Mouse (Mus musculus) intestine, embryonic 16.5 days (tissue): ENCODE results near the gene Lpin2. TPM values are rescaled to one million over a fixed set of nuclear protein-coding genes. Genes with fewer than 3 reads are reported as not detected.

Experiments used
- ATAC-seq: fragments of 200-750 bp; cut with Nextera tagmentation; 2 replicates; pipeline ENCODE4 v1.8.0; 2017; ENCODE audit warnings: moderate TSS enrichment, moderate library complexity
- H3K27ac ChIP-seq: fragments of 300-500 bp; sonication (generic); 2 replicates; pipeline ENCODE4 v1.5.1; 2014; ENCODE audit warnings: mild to moderate bottlenecking, low read length
- H3K27me3 ChIP-seq: fragments of 300-500 bp; sonication (generic); replicated peaks from 2 replicates; pipeline ENCODE4 v1.6.1; 2014; ENCODE audit warnings: low read length, control low read depth, mixed read lengths; ENCODE audit not compliant: control insufficient read depth, insufficient read depth
- H3K36me3 ChIP-seq: fragments of 300-500 bp; sonication (generic); 2 replicates; pipeline ENCODE4 v1.6.1; 2014; ENCODE audit warnings: low read length, control low read depth; ENCODE audit not compliant: control insufficient read depth, insufficient read depth
- H3K4me1 ChIP-seq: fragments of 300-500 bp; sonication (generic); 2 replicates; pipeline ENCODE4 v1.6.1; 2014; ENCODE audit warnings: low read length, control low read depth, mixed read lengths; ENCODE audit not compliant: control insufficient read depth, insufficient read depth
- H3K4me2 ChIP-seq: fragments of 300-500 bp; sonication (generic); 2 replicates; pipeline ENCODE4 v1.6.1; 2014; ENCODE audit warnings: low read depth, low read length, control low read depth
- H3K4me3 ChIP-seq: fragments of 300-500 bp; sonication (generic); 2 replicates; pipeline ENCODE4 v1.5.1; 2014; ENCODE audit warnings: mild to moderate bottlenecking, low read length
- H3K9ac ChIP-seq: fragments of 300-500 bp; sonication (generic); 2 replicates; pipeline ENCODE4 v1.6.1; 2014; ENCODE audit warnings: low read depth, low read length
- H3K9me3 ChIP-seq: fragments of 300-500 bp; sonication (generic); 2 replicates; pipeline ENCODE4 v1.6.1; 2016; ENCODE audit warnings: low read length, control low read depth; ENCODE audit not compliant: control insufficient read depth
- WGBS: fragments of 180-500 bp; shearing (Covaris S2); extraction: QIAGEN DNeasy Blood & Tissue Kit; methylation state at CpG from one replicate; pipeline ENCODE4 v1.1.7; 2014; 5-methylcytosine and 5-hydroxymethylcytosine counted together
- polyA plus RNA-seq: library from polyadenylated mRNA; unstranded; fragments of >200 nt; fragmentation: Nextera tagmentation; extraction: Ambion mirVana; gene quantifications from 2 replicates; pipeline ENCODE4 v1.2.1, GENCODE M21; 2015

Gene Lpin2
- polyA plus RNA-seq, 1 experiment from 2014 or later: 22.7 TPM

- peak overlapping the region; percentile 86 for H3K4me3 ChIP-seq
- peak overlapping the region; percentile 89 for H3K27ac ChIP-seq
- H3K9me3 ChIP-seq: no peaks in the 10 kb centered on the region
- ATAC-seq: no peak; the same call in 1 of the 2 replicates
- H3K4me2 ChIP-seq: peak overlapping the region; percentile 93
- H3K9ac ChIP-seq: peak overlapping the region; percentile 93
- WGBS: under 1% methylated on average over 73 of the region's 79 CpGs
- no peaks in the 10 kb centered on the region for H3K36me3 ChIP-seq
- peaks cover 29% of the 10 kb centered on the region for H3K4me1 ChIP-seq
- no peaks in the 10 kb centered on the region for H3K27me3 ChIP-seq
Observed at GRCm38 (mm10) chr17:71183657-71184261, 1.4 kb downstream of the Lpin2 start.

GRCm38 (mm10) chr17:71184356-71185111, 2.2 kb downstream of the Lpin2 start:
- peak overlapping the region; percentile 93 for H3K4me2 ChIP-seq
- no peaks in the 10 kb centered on the region for H3K27me3 ChIP-seq
- H3K9ac ChIP-seq: peak overlapping the region; percentile 93
- H3K4me3 ChIP-seq: peak overlapping the region; percentile 86
- no peaks in the 10 kb centered on the region for H3K9me3 ChIP-seq
- ATAC-seq: no peak
- H3K27ac ChIP-seq: peak overlapping the region; percentile 89
- 8% methylated on average over 22 of the region's 22 CpGs for WGBS
- peaks cover 29% of the 10 kb centered on the region for H3K4me1 ChIP-seq
- H3K36me3 ChIP-seq: no peaks in the 10 kb centered on the region

DNA sequence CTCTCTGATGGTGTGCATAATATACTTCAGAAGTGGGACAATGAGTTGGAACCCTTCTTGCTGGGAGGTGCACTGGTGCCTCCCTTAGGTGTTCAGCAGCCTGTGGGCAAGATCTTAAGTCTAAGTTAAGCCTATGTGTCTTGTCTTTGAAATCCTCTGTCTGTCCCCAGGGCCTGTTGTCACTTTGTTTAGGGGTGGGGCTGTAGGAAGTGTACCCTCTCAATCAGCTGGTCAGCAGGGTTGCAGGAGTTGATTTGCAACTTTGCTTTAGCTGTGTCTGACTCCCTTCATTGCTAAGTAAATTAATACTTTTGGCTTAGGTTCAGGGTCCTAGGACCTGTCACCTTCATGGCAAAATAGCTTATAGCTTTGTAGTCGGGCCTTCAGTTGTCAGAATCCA, 3.0 kb downstream of the Lpin2 start:
- Histone ChIP-seq H3K27me3 (no peaks in the 10 kb centered on the region), H3K27ac (no peak overlapping the region), H3K4me1 (peaks cover 34% of the 10 kb centered on the region), H3K9me3 (no peaks in the 10 kb centered on the region), H3K4me2 (peak overlapping the region; percentile 93), H3K4me3 (peak overlapping the region; percentile 86), H3K9ac (no peak overlapping the region), H3K36me3 (no peaks in the 10 kb centered on the region)
- no peak for ATAC-seq
- WGBS: 58% methylated on average over 1 of the region's 1 CpGs

DNA sequence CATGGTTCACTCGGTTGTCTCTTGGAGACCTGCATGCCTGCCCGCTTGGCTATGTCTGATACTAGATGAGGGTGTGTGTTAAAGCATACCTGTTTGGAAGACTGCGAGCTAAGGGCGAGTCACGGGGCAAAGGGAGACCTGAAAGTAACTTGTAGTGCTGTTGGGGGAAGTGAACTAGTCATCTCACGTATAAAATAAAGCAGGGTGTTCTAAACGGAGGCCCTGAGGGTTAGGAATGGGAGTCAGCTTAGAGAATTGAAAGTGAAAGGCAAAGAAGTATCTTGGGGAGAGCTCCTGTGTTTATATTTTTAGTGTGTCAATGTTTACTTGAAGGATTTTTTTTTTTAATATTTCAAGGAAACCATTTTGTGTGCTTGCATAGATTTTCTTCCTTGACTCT, 8.2 kb downstream of the Lpin2 start:
- Histone ChIP-seq H3K27ac (peak overlapping the region; percentile 24; the same call in 1 of the 2 replicates), H3K36me3 (no peaks in the 10 kb centered on the region), H3K4me1 (peaks cover 18% of the 10 kb centered on the region), H3K27me3 (no peaks in the 10 kb centered on the region), H3K4me3 (peak overlapping the region; percentile 8; the same call in 1 of the 2 replicates), H3K9ac (0 out of 2 replicates have a peak overlapping the region, but pooled peaks have one; percentile 39), H3K9me3 (no peaks in the 10 kb centered on the region), H3K4me2 (peak overlapping the region; percentile 27; the same call in 1 of the 2 replicates)
- ATAC-seq: peak; percentile 34
- 54% methylated on average over 7 of the region's 7 CpGs for WGBS

DNA sequence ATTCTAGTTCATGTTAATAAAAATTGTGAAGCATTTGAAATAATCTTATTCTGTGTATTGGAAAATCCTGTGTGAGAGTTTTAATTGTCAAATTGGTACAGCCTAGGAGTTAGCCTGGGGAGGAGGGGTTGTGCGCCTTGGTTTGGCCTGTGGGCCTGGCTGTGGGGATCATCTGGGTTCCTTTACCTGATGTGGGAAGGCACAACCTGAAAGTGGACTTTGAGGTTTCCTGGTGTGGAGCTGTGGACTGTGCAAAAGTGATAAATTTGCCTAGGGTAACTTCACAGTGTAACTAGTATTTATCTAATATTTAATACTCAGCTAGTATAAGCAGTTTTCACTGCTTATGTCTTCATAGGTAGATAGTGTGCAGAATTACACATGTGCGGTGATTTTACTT, 8.7 kb downstream of the Lpin2 start:
- Histone ChIP-seq H3K27ac (peak overlapping the region; percentile 77), H3K9ac (no peak overlapping the region), H3K27me3 (no peaks in the 10 kb centered on the region), H3K4me1 (peaks cover 20% of the 10 kb centered on the region), H3K4me3 (no peak overlapping the region), H3K9me3 (no peaks in the 10 kb centered on the region), H3K36me3 (no peaks in the 10 kb centered on the region), H3K4me2 (no peak overlapping the region)
- ATAC-seq: no peak
- WGBS: 94% methylated on average over 2 of the region's 2 CpGs

- Histone ChIP-seq H3K4me3 (no peak overlapping the region), H3K9me3 (no peaks in the 10 kb centered on the region), H3K4me2 (no peak overlapping the region), H3K9ac (no peak overlapping the region), H3K27me3 (no peaks in the 10 kb centered on the region), H3K36me3 (no peaks in the 10 kb centered on the region), H3K27ac (peak overlapping the region; percentile 77), H3K4me1 (peaks cover 18% of the 10 kb centered on the region)
- peak; percentile 69 for ATAC-seq
- WGBS: 77% methylated on average over 8 of the region's 8 CpGs
Observed at GRCm38 (mm10) chr17:71191651-71192419, 9.5 kb downstream of the Lpin2 start.

DNA sequence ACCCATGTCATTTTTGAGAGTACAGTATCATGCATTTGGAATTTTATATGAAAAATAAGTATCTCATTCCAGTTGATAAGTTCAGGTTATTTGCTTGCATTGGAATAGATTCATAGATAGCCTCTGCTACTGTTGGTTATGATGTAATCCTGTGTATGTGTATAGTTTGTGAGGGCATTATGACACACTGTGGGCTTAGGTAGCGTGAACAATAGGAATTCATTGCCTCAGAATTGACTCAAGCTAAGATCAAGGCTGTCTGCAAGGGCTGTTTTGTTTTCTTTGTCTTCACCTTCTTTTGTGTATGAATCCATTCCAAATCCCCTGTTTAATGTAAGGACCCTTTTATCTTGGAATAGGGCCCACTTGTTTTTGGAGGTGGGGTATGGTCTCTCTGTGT, 10.7 kb downstream of the Lpin2 start:
- Histone ChIP-seq H3K36me3 (no peaks in the 10 kb centered on the region), H3K9ac (no peak overlapping the region), H3K4me2 (no peak overlapping the region), H3K27me3 (no peaks in the 10 kb centered on the region), H3K4me3 (no peak overlapping the region), H3K9me3 (no peaks in the 10 kb centered on the region), H3K4me1 (peaks cover 16% of the 10 kb centered on the region), H3K27ac (no peak overlapping the region)
- 89% methylated on average over 1 of the region's 1 CpGs for WGBS
- no peak for ATAC-seq

GRCm38 (mm10) chr17:71193485-71193884, 11.1 kb downstream of the Lpin2 start:
- Histone ChIP-seq H3K27ac (no peak overlapping the region), H3K9ac (no peak overlapping the region), H3K4me2 (no peak overlapping the region), H3K9me3 (no peaks in the 10 kb centered on the region), H3K36me3 (no peaks in the 10 kb centered on the region), H3K4me3 (no peak overlapping the region), H3K4me1 (peaks cover 16% of the 10 kb centered on the region), H3K27me3 (no peaks in the 10 kb centered on the region)
- no peak for ATAC-seq
- WGBS: 79% methylated on average over 1 of the region's 1 CpGs

DNA sequence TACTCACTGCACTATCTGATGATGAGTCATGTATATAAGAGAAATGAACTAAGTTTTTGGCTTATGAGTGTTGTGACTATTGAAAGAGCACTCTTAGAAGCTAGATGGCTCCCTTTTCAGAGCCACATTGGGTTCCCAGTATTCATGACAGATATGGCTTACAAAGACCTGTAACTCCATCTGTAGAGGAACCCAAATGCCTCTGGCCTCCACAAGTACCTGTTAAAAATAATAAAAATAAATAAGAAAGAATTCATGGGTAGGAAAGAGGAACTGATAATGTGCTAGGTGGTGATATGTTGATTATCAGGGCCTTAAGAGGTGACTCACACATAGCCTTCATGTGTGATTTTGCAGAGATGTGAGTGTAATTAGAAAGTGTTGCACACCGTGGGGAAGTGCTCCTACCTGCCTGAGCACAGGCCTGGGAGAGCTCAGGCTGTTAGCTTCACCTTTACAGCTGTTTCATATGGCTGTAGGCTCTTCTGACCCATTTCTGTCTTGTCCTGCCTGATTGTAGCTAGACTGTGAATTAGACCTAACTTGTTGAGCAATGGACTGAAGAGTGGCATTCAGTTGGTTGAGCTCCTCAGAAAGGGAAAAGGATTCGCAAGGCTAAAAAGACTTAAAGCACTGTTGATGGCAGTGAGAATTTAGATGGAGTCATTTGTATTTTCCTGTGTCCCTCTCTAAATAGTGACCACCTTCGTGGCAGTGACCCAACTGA, 12.7 kb downstream of the Lpin2 start:
- 69% methylated on average over 3 of the region's 3 CpGs for WGBS
- H3K4me2 ChIP-seq: no peak overlapping the region
- H3K36me3 ChIP-seq: no peaks in the 10 kb centered on the region
- no peak overlapping the region for H3K4me3 ChIP-seq
- H3K9me3 ChIP-seq: no peaks in the 10 kb centered on the region
- H3K27ac ChIP-seq: no peak overlapping the region
- H3K27me3 ChIP-seq: no peaks in the 10 kb centered on the region
- no peak overlapping the region for H3K9ac ChIP-seq
- peaks cover 14% of the 10 kb centered on the region for H3K4me1 ChIP-seq
- no peak for ATAC-seq
